Mouse (Mus musculus) naive thymus-derived CD4-positive, alpha-beta T cell, adult 2 months (primary cell): ENCODE results near the gene Gm13124.
"Not testable (repeated sequence)": the region's sequence is repeated elsewhere in the genome, so short reads cannot be mapped to it uniquely, and the experiment has no call there.

Source experiments
- DNase-seq: peaks from one replicate; pipeline ENCODE4 v3.0.0-alpha.2; 2011; ENCODE audit warnings: low read depth

The Gm13124 gene

GRCm38 (mm10) chr4:144565034-144565433, at the start of gene Gm13124:
Gene Gm13124 (minus strand): TSS chr4:144565134.
- no peak for DNase-seq

DNA sequence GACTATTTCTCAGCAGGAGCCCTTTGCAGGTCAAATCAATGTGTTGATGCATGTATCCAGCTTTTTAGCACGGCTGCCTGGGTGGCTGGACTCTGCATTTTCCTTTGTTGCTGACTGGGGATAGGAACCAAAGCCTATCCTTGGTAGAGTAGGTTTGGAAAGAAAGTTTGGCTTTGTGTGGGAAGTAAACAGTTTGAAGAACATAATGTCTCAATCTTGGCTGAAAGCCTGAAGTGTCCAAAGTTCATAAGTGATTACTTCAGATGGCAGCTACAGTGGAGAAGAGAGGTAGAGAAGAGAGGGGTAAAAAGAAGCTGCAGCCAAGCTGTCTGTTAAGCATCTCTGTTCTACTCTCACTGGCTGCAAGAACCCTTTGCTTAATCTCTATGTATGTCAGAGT, 49.7 kb upstream of the Gm13124 start:
- DNase-seq, result no peak

DNA sequence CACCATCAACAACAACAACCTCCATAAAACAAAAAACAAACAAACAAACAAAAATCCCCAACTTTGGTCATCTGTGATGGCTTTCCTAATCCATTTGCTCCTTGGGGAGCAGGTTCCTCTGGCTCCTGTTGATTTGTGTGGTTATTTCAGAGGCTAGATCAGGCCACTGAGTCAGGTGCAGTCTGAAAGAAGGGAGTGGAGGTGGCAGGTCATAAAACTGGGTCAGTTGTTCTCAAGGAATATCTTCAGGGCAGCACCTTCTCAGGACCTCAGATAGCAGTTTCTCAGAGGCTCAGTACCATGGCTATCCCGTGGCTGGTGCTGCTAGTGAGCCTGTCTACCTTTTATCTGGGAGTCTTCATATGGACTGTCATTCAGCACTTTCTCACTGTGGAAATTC, 48.5 kb upstream of the Gm13124 start, which contains the start of gene Aadacl4:
Aadacl4 (plus strand) TSS at position 301 of the 400 bp plus-strand sequence.
- DNase-seq, result no peak

GRCm38 (mm10) chr4:144592790-144593189, 27.9 kb upstream of the Gm13124 start:
- no peak for DNase-seq

DNA sequence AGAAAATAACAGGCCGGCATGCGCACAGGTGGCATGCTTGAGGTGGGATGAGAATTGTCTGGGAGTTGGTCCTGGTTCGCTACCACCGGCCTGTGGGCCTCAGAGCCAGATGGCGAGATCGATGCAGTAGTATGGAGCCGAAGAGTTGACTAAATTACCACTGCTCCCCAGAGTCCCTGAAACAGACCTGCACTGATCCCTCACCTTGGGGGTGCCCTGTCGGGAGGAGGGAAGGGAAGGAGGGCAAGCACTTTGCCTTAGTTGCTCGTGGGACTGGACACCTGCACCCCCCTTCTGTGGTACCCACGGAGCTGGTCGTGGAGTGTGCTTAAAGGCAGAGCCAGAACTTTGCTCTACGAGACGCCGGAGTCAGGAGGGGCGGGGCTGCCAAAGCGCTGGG, 21.3 kb upstream of the Gm13124 start:
- DNase-seq, result not testable (repeated sequence)

DNA sequence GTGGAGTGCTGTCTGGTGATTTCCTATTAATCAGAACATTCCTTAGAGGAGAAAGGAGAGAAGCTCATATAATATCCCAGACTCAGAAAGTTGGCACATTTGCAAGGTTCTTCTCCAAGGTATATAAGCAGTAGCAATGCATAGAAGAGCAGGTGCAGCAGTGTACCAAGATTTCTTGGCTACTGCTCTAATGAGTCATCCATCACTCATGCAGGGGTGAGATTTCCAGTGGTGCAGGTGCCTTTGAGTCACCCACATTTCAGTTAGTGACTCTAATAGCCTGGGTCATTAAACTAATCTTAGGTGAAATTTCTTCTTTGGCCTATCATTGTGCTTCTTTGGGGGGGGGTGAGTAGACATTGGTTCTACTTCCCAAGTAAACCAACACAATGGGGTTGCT, 2.8 kb upstream of the Gm13124 start:
- no peak for DNase-seq

DNA sequence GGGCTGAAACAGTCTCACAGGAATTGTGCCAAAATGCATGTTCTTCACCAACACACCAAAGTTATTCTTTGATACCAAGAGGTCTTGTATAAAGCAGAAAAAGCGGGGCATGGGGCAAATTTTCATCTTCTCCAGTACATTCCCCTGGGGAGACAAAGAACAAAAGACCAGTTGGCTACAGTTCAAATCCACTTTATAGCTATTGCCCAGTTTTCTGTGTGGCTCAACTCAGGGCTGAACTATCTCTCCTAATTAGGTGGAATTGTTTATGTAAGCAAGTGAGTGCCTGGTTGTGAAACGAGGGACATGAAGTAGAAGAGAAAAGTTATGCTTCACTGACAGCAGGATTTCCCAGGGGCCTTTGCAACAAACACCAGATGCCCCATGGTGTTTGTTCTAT, 3.7 kb downstream of the Gm13124 start:
- no peak for DNase-seq

GRCm38 (mm10) chr4:144559792-144560191, 5.1 kb downstream of the Gm13124 start:
- no peak for DNase-seq

DNA sequence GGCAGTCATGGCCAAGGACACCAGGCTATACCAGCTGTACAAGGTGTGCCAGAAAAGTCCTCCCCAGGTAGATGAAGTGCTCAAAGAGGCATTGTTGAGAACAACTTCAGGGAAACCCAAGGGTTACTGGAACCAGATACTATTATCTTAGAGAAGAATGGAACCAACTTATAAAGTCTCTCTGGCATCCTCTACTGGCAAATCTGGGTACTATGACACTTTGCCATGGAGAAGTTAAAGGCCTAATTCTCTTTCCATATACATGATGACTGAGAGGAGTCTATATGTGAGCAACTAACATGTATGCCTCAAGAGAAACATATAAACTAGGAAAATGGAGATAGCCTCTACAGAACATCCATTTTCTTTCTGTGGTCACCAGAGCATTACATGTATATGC, 13.8 kb downstream of the Gm13124 start:
- DNase-seq, result no peak

- DNase-seq, result not testable (repeated sequence)
Observed at GRCm38 (mm10) chr4:144545339-144545738, 19.6 kb downstream of the Gm13124 start.

GRCm38 (mm10) chr4:144544689-144545088, 20.2 kb downstream of the Gm13124 start:
- DNase-seq, result no peak

GRCm38 (mm10) chr4:144519522-144519921, 45.4 kb downstream of the Gm13124 start, which contains the start of gene 9430007A20Rik:
Gene 9430007A20Rik (plus strand): TSS chr4:144519822.
- no peak for DNase-seq

- no peak for DNase-seq
Observed at GRCm38 (mm10) chr4:144506518-144506917, 58.4 kb downstream of the Gm13124 start.
